Mouse (Mus musculus) retina, embryonic 14.5 days (tissue): ENCODE results near the gene Cyp2c23.

Source experiments
- DNase-seq: peaks from one replicate; pipeline ENCODE4 v3.0.0-alpha.2; 2015; ENCODE audit warnings: low spot score

The Cyp2c23 gene

GRCm38 (mm10) chr19:43968436-43969026 lies 60.5 kb downstream of the Cyp2c23 start:
- DNase-seq = peak; percentile 16

- DNase-seq = no peak
Observed at GRCm38 (mm10) chr19:43966481-43966880, 62.5 kb downstream of the Cyp2c23 start.

GRCm38 (mm10) chr19:43965496-43966085 lies 63.4 kb downstream of the Cyp2c23 start:
- no peak for DNase-seq

- no peak for DNase-seq
Observed at GRCm38 (mm10) chr19:43962795-43963194, 66.2 kb downstream of the Cyp2c23 start.

- peak; percentile 25 for DNase-seq
Observed at GRCm38 (mm10) chr19:43961185-43961584, 67.8 kb downstream of the Cyp2c23 start.

- no peak for DNase-seq
Observed at GRCm38 (mm10) chr19:43960014-43960413, 69.0 kb downstream of the Cyp2c23 start.

- DNase-seq = peak; percentile 86
Observed at GRCm38 (mm10) chr19:43959162-43959561, 69.8 kb downstream of the Cyp2c23 start.

- no peak for DNase-seq
Observed at GRCm38 (mm10) chr19:43957881-43958280, 71.1 kb downstream of the Cyp2c23 start.

- DNase-seq = no peak
Observed at GRCm38 (mm10) chr19:43957402-43957801, 71.6 kb downstream of the Cyp2c23 start.

GRCm38 (mm10) chr19:43955266-43955665 lies 73.7 kb downstream of the Cyp2c23 start:
- DNase-seq = no peak
